Mouse (Mus musculus) urinary bladder, postnatal 4 days (tissue): Measurements from ENCODE around the gene 1700069L16Rik.

ENCODE experiments used
- DNase-seq, 2 experiments: peaks; one replicate each; pipeline ENCODE4 v3.0.0; 2021 to 2022; ENCODE audit warnings: low spot score in 2 of 2

Gene 1700069L16Rik

DNA sequence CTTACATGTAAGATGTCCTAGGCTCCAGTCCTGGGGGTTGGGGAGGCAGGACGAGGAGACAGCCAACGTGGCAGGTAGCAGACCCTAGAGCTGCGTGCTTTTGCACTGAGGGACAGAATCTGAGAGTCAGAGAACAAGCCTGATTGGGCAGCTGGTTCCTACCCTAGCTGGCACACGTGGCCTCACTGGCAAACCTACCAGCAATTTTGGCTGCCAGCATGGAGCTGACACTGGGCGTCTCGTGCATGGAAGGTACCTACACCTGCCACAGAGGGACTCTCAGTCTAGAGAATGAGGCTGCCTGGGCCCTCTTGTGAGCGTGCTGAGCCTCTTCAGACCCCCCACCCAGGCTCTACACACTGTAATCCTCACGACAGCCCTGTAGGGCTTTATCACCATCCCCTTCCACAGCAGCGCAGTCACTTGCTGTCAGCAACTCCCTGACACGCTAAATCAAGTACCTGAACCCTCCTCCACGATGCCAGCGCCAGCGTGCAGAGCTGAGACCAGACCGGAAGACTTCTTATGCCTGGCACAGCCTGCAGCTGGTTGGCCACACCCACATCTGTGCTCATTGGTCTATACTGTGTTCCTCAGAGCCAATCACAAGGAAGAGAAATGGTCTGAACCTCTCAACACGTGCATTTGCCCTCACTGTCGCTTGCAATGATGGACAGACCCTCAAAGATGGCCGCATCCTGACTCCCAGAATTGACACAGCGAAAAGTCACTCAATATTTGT, 81.3 kb downstream of the 1700069L16Rik start:
- DNase-seq = no peak
